Mouse (Mus musculus): ENCODE measurements around the gene Rab3ip.

- no peak for TF ChIP-seq CTCF (IDR thresholded peaks at IDR 0.05; ENCODE audit: low read depth)
- TF ChIP-seq EP300 (IDR thresholded peaks at IDR 0.05; ENCODE audit: low read depth): no peak
Observed at GRCm38 (mm10) chr10:116993971-116994370, 43.4 kb upstream of the Rab3ip start.
